Mouse (Mus musculus): ENCODE measurements around the gene Tsc22d3.

DNA sequence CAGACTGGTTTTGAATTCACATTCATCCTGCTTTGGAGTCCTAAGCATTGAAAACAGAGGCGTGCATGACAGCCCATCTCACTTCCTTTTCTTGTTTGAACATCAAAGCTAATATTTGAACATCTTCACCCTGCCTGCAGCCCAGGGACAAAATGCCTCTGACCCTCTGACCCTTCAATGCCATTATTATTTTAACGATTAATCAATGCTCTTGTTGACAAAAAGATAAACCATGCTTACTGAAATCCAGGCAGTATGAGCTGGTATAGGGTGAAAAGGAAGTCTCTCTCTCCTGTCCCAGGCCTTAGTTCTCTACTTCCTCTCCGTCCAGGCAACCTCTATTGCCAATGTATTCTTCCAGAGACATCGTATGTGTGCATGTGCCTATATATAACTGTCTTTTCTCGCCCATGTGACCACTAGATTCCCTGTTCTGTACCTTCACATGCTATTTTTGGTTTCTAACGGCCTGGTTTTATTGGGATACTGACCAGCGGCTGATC is 106.9 kb downstream of the Tsc22d3 start:
- no peak for TF ChIP-seq CTCF (IDR thresholded peaks at IDR 0.05; ENCODE audit: borderline replicate concordance, control insufficient read depth, extremely low read depth, insufficient read depth, low read length, poor library complexity)
- TF ChIP-seq POLR2A (IDR thresholded peaks at IDR 0.05; ENCODE audit: control insufficient read depth, extremely low read depth, insufficient read depth, low read length, poor library complexity): no peak
